Mouse (Mus musculus): ENCODE data around the gene Zfc3h1. TPM values are rescaled to one million over a fixed set of nuclear protein-coding genes. Genes with fewer than 3 reads are reported as not detected.

Zfc3h1 gene
- total RNA-seq, 1 experiment, result 31.3 TPM

DNA sequence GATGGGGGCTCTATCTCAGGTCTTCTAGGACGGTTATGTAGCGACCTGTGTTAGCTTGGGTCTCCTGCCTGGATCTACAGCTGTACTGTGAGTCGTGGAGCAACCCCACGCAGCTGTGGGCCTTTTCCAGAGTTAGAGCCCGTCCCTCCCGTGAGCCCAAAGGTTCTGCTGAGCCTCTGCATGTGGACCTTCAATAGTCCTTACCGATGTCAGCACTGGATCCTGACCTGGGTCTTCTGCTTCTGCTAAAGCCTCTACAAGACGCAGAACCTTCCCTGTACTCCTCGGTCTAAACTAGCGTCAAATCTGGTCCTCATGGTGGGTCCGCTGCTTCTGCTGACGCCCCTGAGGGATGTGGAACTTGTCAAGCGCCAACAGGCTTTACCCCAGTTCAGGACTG lies 63.9 kb downstream of the Zfc3h1 start:
- no peak overlapping the region for H3K9ac ChIP-seq (ENCODE audit: insufficient read depth, low read depth, low read length, poor library complexity, severe bottlenecking)
- no peak for DNase-seq (ENCODE audit: low read depth, low spot score)
- H3K4me3 ChIP-seq (ENCODE audit: insufficient read depth in 1 of 2, low read depth in 1 of 2, low read length in 2 of 2, poor library complexity in 1 of 2, severe bottlenecking in 1 of 2), result no peak overlapping the region
- in situ Hi-C loops (cut with MboI; ENCODE audit: low sequenced_read_pairs in 2 of 2, unreplicated experiment in 2 of 2), result no loop called here
- no peaks in the 10 kb centered on the region for H3K36me3 ChIP-seq (ENCODE audit: control insufficient read depth, insufficient read depth, low read length, poor library complexity, severe bottlenecking)
- H3K27ac ChIP-seq (ENCODE audit: insufficient read depth, low read depth, low read length, poor library complexity, severe bottlenecking), result no peak overlapping the region
- H3K4me1 ChIP-seq (ENCODE audit: control insufficient read depth in 2 of 2, insufficient read depth in 2 of 2, low read length in 2 of 2, poor library complexity in 1 of 2), result no peaks in the 10 kb centered on the region
- TF ChIP-seq MAFK (IDR thresholded peaks at IDR 0.05; ENCODE audit: insufficient read depth, low read depth, low read length) (no peak), ZNF384 (IDR thresholded peaks at IDR 0.05; ENCODE audit: low read depth, low read length) (no peak), HCFC1 (IDR thresholded peaks at IDR 0.05; ENCODE audit: borderline replicate concordance, insufficient read depth, low read length) (no peak), ZC3H11A (IDR thresholded peaks at IDR 0.05; ENCODE audit: borderline replicate concordance, low read depth, low read length) (no peak), CHD2 (IDR thresholded peaks at IDR 0.05; ENCODE audit: low read depth, low read length) (no peak)
- H3K9me3 ChIP-seq (ENCODE audit: control insufficient read depth, insufficient read depth, low read depth, low read length), result no peaks in the 10 kb centered on the region

DNA sequence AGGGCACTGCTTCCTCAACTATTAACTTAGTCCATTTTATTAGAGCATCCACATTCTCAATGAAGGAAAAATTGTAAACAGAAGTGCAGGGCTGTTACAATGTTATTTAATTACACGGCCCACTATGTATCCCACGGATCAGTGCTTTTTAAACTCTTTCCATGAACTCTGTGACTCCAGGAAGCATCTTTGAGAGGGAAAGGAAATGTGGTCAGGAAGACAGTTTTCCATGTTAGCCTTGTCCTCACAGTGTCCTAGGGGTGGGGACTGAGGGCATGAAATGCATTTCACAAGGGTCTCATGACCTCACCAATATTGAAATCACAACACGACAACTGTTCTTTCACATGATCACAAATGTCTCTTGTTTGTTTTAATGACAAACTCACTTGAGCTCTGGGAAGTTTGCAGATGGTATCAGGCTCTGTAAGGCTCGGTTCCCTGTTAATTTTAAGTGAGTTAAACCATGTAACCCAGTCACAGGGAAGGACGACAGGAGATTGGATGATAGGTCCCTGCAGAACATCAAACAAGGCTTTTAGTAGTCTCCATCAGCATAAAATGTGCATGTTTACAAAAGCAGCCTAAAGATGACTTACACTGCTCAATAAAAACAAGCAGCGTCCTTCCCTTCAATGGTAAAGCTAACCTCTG lies 72.7 kb downstream of the Zfc3h1 start:
- TF ChIP-seq HCFC1 (IDR thresholded peaks at IDR 0.05; ENCODE audit: borderline replicate concordance, insufficient read depth, low read length) (no peak), MAFK (IDR thresholded peaks at IDR 0.05; ENCODE audit: insufficient read depth, low read depth, low read length) (no peak), ZC3H11A (IDR thresholded peaks at IDR 0.05; ENCODE audit: borderline replicate concordance, low read depth, low read length) (no peak), ZNF384 (IDR thresholded peaks at IDR 0.05; ENCODE audit: low read depth, low read length) (no peak), CHD2 (IDR thresholded peaks at IDR 0.05; ENCODE audit: low read depth, low read length) (no peak)
- no peak for DNase-seq (ENCODE audit: low read depth, low spot score)
- Histone ChIP-seq H3K9me3 (ENCODE audit: control insufficient read depth, insufficient read depth, low read depth, low read length) (no peaks in the 10 kb centered on the region), H3K4me3 (ENCODE audit: insufficient read depth in 1 of 2, low read depth in 1 of 2, low read length in 2 of 2, poor library complexity in 1 of 2, severe bottlenecking in 1 of 2) (no peak overlapping the region), H3K4me1 (ENCODE audit: control insufficient read depth in 2 of 2, insufficient read depth in 2 of 2, low read length in 2 of 2, poor library complexity in 1 of 2) (no peaks in the 10 kb centered on the region), H3K9ac (ENCODE audit: insufficient read depth, low read depth, low read length, poor library complexity, severe bottlenecking) (no peak overlapping the region), H3K27ac (ENCODE audit: insufficient read depth, low read depth, low read length, poor library complexity, severe bottlenecking) (no peak overlapping the region), H3K36me3 (ENCODE audit: control insufficient read depth, insufficient read depth, low read length, poor library complexity, severe bottlenecking) (no peaks in the 10 kb centered on the region)
- in situ Hi-C loops (cut with MboI; ENCODE audit: low sequenced_read_pairs in 2 of 2, unreplicated experiment in 2 of 2), result no loop called here

DNA sequence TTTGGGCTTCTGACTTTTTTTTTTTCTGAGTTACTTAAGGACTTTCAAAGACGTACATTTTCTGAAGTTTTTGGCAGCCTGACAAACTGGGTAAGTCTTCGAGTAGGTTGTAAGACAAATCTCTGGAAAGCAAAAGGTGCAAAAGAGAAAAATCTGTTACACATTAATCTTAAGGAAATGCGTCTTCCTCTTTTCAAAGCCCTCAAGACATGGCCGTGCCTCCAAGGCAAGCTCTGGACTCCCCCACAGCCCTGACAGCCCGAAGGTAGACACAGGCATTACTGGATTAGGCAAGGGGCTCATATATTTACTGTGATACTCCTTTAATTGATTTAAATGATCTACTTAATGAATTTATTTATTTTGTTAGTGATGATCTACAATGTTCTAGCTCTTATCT lies 77.9 kb downstream of the Zfc3h1 start:
- Histone ChIP-seq H3K27ac (ENCODE audit: insufficient read depth, low read depth, low read length, poor library complexity, severe bottlenecking) (no peak overlapping the region), H3K9ac (ENCODE audit: insufficient read depth, low read depth, low read length, poor library complexity, severe bottlenecking) (no peak overlapping the region), H3K36me3 (ENCODE audit: control insufficient read depth, insufficient read depth, low read length, poor library complexity, severe bottlenecking) (no peaks in the 10 kb centered on the region), H3K4me1 (ENCODE audit: control insufficient read depth in 2 of 2, insufficient read depth in 2 of 2, low read length in 2 of 2, poor library complexity in 1 of 2) (no peaks in the 10 kb centered on the region), H3K9me3 (ENCODE audit: control insufficient read depth, insufficient read depth, low read depth, low read length) (no peaks in the 10 kb centered on the region), H3K4me3 (ENCODE audit: insufficient read depth in 1 of 2, low read depth in 1 of 2, low read length in 2 of 2, poor library complexity in 1 of 2, severe bottlenecking in 1 of 2) (no peak overlapping the region)
- TF ChIP-seq ZNF384 (IDR thresholded peaks at IDR 0.05; ENCODE audit: low read depth, low read length), result no peak
- TF ChIP-seq ZC3H11A (IDR thresholded peaks at IDR 0.05; ENCODE audit: borderline replicate concordance, low read depth, low read length), result no peak
- no peak for TF ChIP-seq MAFK (IDR thresholded peaks at IDR 0.05; ENCODE audit: insufficient read depth, low read depth, low read length)
- TF ChIP-seq HCFC1 (IDR thresholded peaks at IDR 0.05; ENCODE audit: borderline replicate concordance, insufficient read depth, low read length), result no peak
- no peak for TF ChIP-seq CHD2 (IDR thresholded peaks at IDR 0.05; ENCODE audit: low read depth, low read length)
- in situ Hi-C loops (cut with MboI; ENCODE audit: low sequenced_read_pairs in 2 of 2, unreplicated experiment in 2 of 2), result no loop called here
- no peak for DNase-seq (ENCODE audit: low read depth, low spot score)

DNA sequence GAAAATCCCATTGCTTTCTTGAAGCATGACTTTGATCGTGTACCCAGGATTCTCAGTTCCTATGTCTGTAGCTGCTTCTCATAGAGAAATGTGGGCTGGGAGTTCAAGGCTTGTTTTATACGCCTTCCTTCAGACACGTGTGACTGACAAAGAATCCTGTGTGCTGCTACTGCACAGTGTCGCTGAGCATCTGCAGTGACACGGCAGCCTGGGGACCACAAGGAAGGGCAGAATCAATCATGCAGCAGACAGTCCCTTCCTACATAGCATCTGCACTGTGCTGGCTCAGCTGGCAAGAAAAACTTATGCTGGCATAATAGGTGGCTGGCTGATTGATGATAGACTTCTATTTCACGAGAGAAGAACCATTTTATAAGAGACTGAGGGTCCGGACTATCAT lies 80.3 kb downstream of the Zfc3h1 start:
- Histone ChIP-seq H3K4me3 (ENCODE audit: insufficient read depth in 1 of 2, low read depth in 1 of 2, low read length in 2 of 2, poor library complexity in 1 of 2, severe bottlenecking in 1 of 2) (no peak overlapping the region), H3K4me1 (ENCODE audit: control insufficient read depth in 2 of 2, insufficient read depth in 2 of 2, low read length in 2 of 2, poor library complexity in 1 of 2) (peaks cover 0 to 2% of the 10 kb centered on the region in 2 experiments; a peak in 2 of 4 replicates), H3K9ac (ENCODE audit: insufficient read depth, low read depth, low read length, poor library complexity, severe bottlenecking) (no peak overlapping the region), H3K36me3 (ENCODE audit: control insufficient read depth, insufficient read depth, low read length, poor library complexity, severe bottlenecking) (no peaks in the 10 kb centered on the region), H3K27ac (ENCODE audit: insufficient read depth, low read depth, low read length, poor library complexity, severe bottlenecking) (no peak overlapping the region), H3K9me3 (ENCODE audit: control insufficient read depth, insufficient read depth, low read depth, low read length) (no peaks in the 10 kb centered on the region)
- DNase-seq (ENCODE audit: low read depth, low spot score), result no peak
- in situ Hi-C loops (cut with MboI; ENCODE audit: low sequenced_read_pairs in 2 of 2, unreplicated experiment in 2 of 2), result no loop called here
- no peak for TF ChIP-seq ZNF384 (IDR thresholded peaks at IDR 0.05; ENCODE audit: low read depth, low read length)
- no peak for TF ChIP-seq ZC3H11A (IDR thresholded peaks at IDR 0.05; ENCODE audit: borderline replicate concordance, low read depth, low read length)
- no peak for TF ChIP-seq HCFC1 (IDR thresholded peaks at IDR 0.05; ENCODE audit: borderline replicate concordance, insufficient read depth, low read length)
- TF ChIP-seq CHD2 (IDR thresholded peaks at IDR 0.05; ENCODE audit: low read depth, low read length), result no peak
- no peak for TF ChIP-seq MAFK (IDR thresholded peaks at IDR 0.05; ENCODE audit: insufficient read depth, low read depth, low read length)
